Mouse (Mus musculus) E14TG2a.4 (cell line): ENCODE data around the gene Acyp1.
A peak's percentile ranks its signal among the peaks of the same experiment; 100 is the strongest.

Source experiments
- H3K27me3 ChIP-seq: 2 replicates; pipeline ENCODE4 v1.6.1; 2014; ENCODE audit warnings: low read length, control low read depth; ENCODE audit not compliant: insufficient read depth
- H3K36me3 ChIP-seq: 2 replicates; pipeline ENCODE4 v1.6.1; 2014; ENCODE audit warnings: low read length, control low read depth; ENCODE audit not compliant: insufficient read depth
- H3K4me1 ChIP-seq: replicated peaks from 2 replicates; pipeline ENCODE4 v1.6.1; 2014; ENCODE audit warnings: low read depth, low read length, control low read depth
- H3K4me3 ChIP-seq: replicated peaks from 2 replicates; pipeline ENCODE4 v1.5.1; 2014; ENCODE audit warnings: mild to moderate bottlenecking, low read length
- H3K9me3 ChIP-seq: 2 replicates; pipeline ENCODE4 v1.6.1; 2014; ENCODE audit warnings: low read length, control low read depth
- CTCF ChIP-seq: conservative IDR thresholded peaks from 2 replicates; pipeline ENCODE4 v1.5.1; 2014; ENCODE audit warnings: low read length
- NANOG ChIP-seq: IDR thresholded peaks from 2 replicates; pipeline ENCODE4 v1.6.1; 2014; ENCODE audit warnings: borderline replicate concordance, low read length, mixed read lengths
- POU5F1 ChIP-seq: IDR thresholded peaks from 2 replicates; pipeline ENCODE4 v1.6.1; 2014; ENCODE audit warnings: low read length, borderline replicate concordance

Acyp1 gene

DNA sequence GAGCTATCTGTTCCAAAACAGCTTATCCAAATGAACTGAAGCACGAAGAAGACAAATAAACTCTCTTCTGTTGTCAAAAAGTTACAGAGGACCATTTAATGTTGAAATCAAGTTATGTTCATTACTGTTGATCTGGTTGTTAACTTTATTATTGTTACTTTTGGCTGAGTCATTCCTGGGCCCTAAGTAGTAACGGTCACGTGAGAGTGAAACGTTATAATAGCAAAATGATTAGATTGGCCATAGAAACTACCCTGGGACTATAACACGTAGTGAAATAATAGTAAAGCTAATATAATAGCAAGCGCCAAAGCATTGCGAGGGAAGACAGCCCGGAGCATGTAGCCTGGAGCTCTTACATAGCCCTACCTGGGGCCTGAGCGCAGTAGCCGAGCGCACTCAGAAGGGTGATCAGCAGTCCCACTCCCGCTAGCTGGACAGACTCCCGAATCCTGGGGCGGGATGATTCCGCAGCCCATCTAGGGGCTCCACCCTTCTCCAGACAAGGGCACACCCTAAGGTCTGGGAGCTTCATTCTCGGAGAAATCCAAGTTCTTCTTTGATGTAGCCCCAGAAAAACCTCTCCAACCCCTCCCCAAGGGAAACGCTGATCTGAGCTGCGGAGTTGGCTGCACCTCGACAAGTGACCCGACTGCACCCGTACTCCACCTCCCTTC lies at the start of gene Acyp1:
Gene Acyp1, minus strand, starts transcription at position 630 of the 677 bp plus-strand sequence.
- Histone ChIP-seq H3K36me3 (no peaks in the 10 kb centered on the region), H3K9me3 (no peaks in the 10 kb centered on the region), H3K27me3 (peaks cover 27% of the 10 kb centered on the region), H3K4me1 (peaks cover 34% of the 10 kb centered on the region), H3K4me3 (peak within 1 kb of the TSS; percentile 80)
- TF ChIP-seq CTCF (no peak), POU5F1 (no peak), NANOG (no peak)

DNA sequence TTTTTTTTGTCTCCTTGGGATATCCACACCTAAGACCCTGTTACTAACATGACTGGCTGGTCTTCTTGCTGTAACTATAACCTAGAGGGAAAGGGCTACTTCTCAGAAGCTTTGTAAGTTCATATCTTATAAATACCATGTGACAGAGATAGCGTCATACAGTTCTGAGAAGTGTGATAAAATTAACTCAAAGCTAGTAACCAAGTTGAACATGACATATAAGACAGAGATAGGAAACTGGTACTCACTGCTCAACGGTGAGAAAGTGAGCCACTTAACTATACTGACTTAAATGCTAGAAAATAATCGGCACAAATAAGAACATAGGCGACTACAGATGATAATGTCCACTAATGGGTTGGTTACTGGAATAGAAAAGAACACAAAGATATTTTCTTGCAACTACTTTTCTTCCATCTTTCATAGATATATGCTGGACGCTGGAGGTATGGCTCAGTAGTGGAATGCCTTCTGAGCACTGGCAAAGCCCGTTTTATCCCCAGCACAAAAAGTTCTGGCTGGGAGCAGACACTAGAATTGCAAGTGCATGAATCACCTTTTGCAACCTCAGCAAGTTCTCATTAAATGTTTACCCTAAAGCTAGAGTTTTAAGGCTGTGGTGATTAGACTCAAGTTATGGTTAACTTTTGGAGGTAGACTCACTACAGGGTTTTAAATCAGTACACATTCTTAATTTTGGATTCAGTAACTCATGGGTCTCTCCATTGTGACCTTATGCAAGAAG lies 49.5 kb upstream of the Acyp1 start:
- no peaks in the 10 kb centered on the region for H3K9me3 ChIP-seq
- H3K4me1 ChIP-seq: peaks cover 34% of the 10 kb centered on the region
- no peak for TF ChIP-seq POU5F1
- no peak for TF ChIP-seq NANOG
- TF ChIP-seq CTCF: no peak
- no peaks in the 10 kb centered on the region for H3K27me3 ChIP-seq
- peaks cover 52% of the 10 kb centered on the region for H3K36me3 ChIP-seq
- peak overlapping the region; percentile 97; the same call in 1 of the 2 replicates for H3K4me3 ChIP-seq

- H3K27me3 ChIP-seq: no peaks in the 10 kb centered on the region
- no peak for TF ChIP-seq NANOG
- no peak for TF ChIP-seq POU5F1
- TF ChIP-seq CTCF: no peak
- H3K4me1 ChIP-seq: no peaks in the 10 kb centered on the region
- peaks cover 85% of the 10 kb centered on the region for H3K36me3 ChIP-seq
- H3K9me3 ChIP-seq: no peaks in the 10 kb centered on the region
- no peak overlapping the region for H3K4me3 ChIP-seq
Measured at GRCm38 (mm10) chr12:85330153-85330552, 41.9 kb upstream of the Acyp1 start.

GRCm38 (mm10) chr12:85308651-85309050 lies 20.4 kb upstream of the Acyp1 start:
- Histone ChIP-seq H3K9me3 (no peaks in the 10 kb centered on the region), H3K36me3 (peaks cover 97% of the 10 kb centered on the region), H3K4me3 (no peak overlapping the region), H3K4me1 (peaks cover 13% of the 10 kb centered on the region), H3K27me3 (no peaks in the 10 kb centered on the region)
- TF ChIP-seq POU5F1: no peak
- no peak for TF ChIP-seq CTCF
- TF ChIP-seq NANOG: no peak

- H3K9me3 ChIP-seq: no peaks in the 10 kb centered on the region
- H3K27me3 ChIP-seq: no peaks in the 10 kb centered on the region
- TF ChIP-seq NANOG (no peak), CTCF (peak; percentile 88)
- peaks cover 96% of the 10 kb centered on the region for H3K36me3 ChIP-seq
- H3K4me3 ChIP-seq: no peak overlapping the region; the same call in 1 of the 2 replicates
- H3K4me1 ChIP-seq: peaks cover 13% of the 10 kb centered on the region
Measured at GRCm38 (mm10) chr12:85305247-85305892, 17.1 kb upstream of the Acyp1 start.

GRCm38 (mm10) chr12:85304725-85305124 lies 16.5 kb upstream of the Acyp1 start:
- Histone ChIP-seq H3K4me1 (peaks cover 13% of the 10 kb centered on the region), H3K4me3 (no peak overlapping the region), H3K9me3 (no peaks in the 10 kb centered on the region), H3K27me3 (no peaks in the 10 kb centered on the region), H3K36me3 (peaks cover 96% of the 10 kb centered on the region)
- TF ChIP-seq CTCF: no peak
- no peak for TF ChIP-seq NANOG
- no peak for TF ChIP-seq POU5F1

GRCm38 (mm10) chr12:85303256-85303655 lies 15.0 kb upstream of the Acyp1 start:
- TF ChIP-seq POU5F1: no peak
- no peak for TF ChIP-seq NANOG
- no peak for TF ChIP-seq CTCF

DNA sequence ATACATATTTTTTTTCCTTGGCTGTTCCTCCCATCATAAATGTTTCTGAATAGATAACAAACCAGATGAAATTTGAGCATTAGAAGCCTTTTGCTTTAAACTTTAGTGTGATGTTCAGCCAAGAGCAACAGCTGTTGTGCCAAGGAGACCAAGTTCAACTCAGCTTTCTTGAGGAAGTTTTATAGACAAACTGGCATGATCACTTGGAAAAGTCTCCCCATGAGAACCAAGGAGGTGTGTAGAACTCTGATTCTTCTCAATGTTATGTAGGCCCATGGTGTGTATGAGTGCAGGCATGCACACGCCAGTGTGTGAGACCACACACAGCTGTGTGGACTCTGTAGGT lies 10.6 kb upstream of the Acyp1 start:
- Histone ChIP-seq H3K36me3 (peaks cover 39% of the 10 kb centered on the region), H3K27me3 (peaks cover 6% of the 10 kb centered on the region; the same call in 1 of the 2 replicates), H3K4me3 (no peak overlapping the region), H3K4me1 (peaks cover 19% of the 10 kb centered on the region), H3K9me3 (peaks cover 13% of the 10 kb centered on the region)
- no peak for TF ChIP-seq POU5F1
- no peak for TF ChIP-seq NANOG
- TF ChIP-seq CTCF: no peak

More at GRCm38 (mm10) chr12:85303256-85303655, 15.0 kb upstream of the Acyp1 start:
- H3K9me3 ChIP-seq: no peaks in the 10 kb centered on the region
- peaks cover 81% of the 10 kb centered on the region for H3K36me3 ChIP-seq
- no peaks in the 10 kb centered on the region for H3K27me3 ChIP-seq
- H3K4me3 ChIP-seq: no peak overlapping the region
- peaks cover 15% of the 10 kb centered on the region for H3K4me1 ChIP-seq
